Mouse (Mus musculus): Measurements from ENCODE around the gene Hsf4. TPM values are rescaled to one million over a fixed set of nuclear protein-coding genes. Genes with fewer than 3 reads are reported as not detected.

The Hsf4 gene
- polyA plus RNA-seq, 1 experiment from 2014 or later: 0.32 TPM

DNA sequence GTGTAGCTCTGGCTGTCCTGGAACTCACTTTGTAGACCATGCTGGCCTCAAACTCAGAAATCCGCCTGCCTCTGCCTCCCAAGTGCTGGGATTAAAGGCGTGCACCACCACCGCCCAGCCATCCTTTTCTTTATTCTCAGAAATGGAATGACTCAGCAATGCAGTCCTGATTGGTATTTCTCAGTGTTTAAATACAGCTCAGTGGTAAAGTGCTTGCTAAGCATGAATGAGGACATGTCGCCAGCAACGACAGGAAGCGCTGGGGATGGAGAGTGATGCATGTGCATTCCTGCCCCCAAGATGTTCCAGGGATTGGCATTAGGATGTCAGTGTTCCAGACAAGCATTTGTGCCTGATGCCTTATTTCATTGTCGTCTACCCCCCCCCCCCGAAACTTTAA is 33.8 kb downstream of the Hsf4 start:
- Histone ChIP-seq H3K27me3 (no peaks in the 10 kb centered on the region), H3K4me1 (replicated peaks) (peaks cover 31% of the 10 kb centered on the region), H3K9ac (no peak overlapping the region), H3K4me3 (no peak overlapping the region), H3K27ac (replicated peaks) (no peak overlapping the region), H3K9me3 (no peaks in the 10 kb centered on the region), H3K4me2 (no peak overlapping the region), H3K36me3 (peaks cover 77% of the 10 kb centered on the region)
- 84% methylated on average over 8 of the region's 8 CpGs for WGBS
- no peak for ATAC-seq (ENCODE audit: low read depth)

DNA sequence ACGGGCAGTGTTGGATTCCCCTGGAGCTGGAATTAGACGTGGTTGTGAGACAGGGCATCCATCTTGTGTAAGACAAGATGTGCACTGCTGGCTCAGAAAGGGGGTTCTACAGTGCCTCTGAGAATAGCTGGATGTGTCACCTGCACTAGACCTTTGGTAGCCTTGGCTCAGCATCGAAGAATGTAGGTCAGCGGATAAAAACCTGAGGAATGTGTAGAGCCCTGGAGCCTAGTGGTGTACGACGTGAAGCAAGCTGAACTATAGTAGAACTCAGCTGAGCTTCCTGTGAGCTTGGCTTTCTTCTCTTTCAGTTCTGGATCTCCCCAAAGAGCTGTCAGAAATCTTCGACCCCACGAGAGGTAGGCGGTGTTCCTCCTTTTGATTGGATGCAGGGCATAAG is 34.3 kb downstream of the Hsf4 start:
- ATAC-seq (ENCODE audit: low read depth): no peak
- no peaks in the 10 kb centered on the region for H3K9me3 ChIP-seq
- H3K9ac ChIP-seq: no peak overlapping the region
- H3K4me3 ChIP-seq: no peak overlapping the region
- WGBS: 83% methylated on average over 9 of the region's 9 CpGs
- no peaks in the 10 kb centered on the region for H3K27me3 ChIP-seq
- 0 out of 2 replicates have a peak overlapping the region, but pooled peaks have one; percentile 34 for H3K27ac ChIP-seq (replicated peaks)
- no peak overlapping the region for H3K4me2 ChIP-seq
- H3K4me1 ChIP-seq (replicated peaks): peaks cover 26% of the 10 kb centered on the region
- H3K36me3 ChIP-seq: peaks cover 82% of the 10 kb centered on the region

DNA sequence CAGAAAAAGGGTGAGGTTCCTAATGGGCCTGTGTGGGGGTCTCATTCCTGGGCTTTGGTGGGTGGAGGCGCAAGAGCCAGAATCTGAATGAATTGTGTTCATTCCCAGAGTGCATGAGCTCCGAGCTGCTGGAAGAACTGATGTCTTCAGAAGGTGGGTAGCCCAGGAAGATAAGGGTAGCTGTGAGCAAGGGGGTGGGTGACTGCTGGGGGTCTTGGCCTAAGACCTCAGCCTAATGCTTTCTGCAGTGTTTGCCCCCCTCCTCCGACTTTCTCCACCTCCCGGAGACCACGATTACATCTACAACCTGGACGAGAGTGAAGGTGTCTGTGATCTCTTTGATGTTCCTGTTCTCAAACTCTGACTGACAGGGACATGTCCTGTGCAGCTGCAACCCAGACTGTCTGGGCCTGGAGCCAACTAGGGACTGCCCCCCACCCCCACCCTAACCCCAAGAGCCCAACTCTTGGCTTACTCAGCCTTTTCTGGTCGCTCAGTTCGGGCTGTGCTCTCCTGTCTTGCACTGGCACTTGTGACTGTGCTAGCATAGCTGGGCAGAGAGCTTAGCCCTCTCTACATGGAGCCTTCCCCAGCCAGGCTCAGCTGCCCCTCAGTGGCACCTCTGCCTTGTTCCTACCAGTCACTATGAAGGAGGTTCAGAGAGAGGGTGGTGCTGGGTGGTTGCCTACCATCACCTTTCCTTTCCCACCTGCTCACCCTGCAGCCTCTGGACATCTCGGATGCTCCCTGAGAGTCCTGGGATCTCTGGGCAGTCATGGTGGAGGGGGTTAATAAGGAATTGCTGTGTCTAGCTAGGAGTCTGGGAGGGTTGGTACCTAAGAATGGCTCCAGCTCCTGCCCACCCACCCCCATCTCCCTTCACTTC is 35.0 kb downstream of the Hsf4 start:
- Histone ChIP-seq H3K27ac (replicated peaks) (peak overlapping the region; percentile 34), H3K9ac (no peak overlapping the region), H3K4me1 (replicated peaks) (peaks cover 22% of the 10 kb centered on the region), H3K4me2 (no peak overlapping the region), H3K4me3 (no peak overlapping the region), H3K36me3 (peaks cover 87% of the 10 kb centered on the region), H3K27me3 (no peaks in the 10 kb centered on the region), H3K9me3 (no peaks in the 10 kb centered on the region)
- WGBS: 66% methylated on average over 9 of the region's 9 CpGs
- ATAC-seq (ENCODE audit: low read depth): peak; percentile 24; the same call in 1 of the 2 replicates

DNA sequence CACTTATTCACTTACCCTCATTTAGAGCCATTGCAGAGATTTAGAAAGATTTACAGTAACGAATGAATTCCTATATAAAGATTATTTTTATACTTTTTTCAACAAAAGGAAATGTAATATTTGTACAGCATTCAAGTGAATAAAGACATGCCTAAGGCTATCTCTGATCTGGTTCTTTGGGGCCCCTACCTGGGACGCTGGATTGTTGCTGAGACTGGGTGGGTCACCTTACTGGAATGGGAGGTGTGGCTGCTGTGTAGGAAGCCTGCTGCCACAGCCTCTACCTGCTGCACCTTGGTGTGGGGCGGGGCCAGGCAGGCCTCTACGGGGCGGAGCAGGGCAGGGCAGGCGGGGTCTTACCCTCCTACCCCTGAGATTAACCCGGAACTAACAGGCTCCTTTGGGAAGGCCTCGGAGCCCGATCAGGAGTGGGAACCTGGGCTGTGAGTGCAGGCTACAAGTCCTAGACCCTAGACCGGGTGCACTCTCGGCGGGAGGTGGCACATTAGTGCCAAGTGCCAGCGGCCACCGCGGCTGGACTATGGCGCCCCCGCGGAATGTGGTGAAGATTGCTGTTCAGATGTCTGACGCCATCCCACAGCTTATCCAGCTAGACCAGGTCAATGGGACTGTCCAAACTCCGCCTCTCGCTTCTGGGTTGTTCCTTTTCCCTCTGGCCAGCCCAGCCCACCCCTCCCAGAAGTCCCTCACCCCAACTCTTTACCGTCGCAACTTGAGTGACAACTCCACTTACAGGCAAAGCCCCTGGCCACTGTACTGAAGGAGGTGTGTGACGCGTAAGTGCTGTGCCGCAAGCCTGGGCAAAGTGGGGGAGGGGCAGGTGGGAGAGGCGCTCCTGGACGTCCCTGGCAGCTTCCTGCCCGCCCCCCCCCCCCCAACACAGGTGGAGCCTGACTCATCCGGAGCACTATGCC is 35.9 kb downstream of the Hsf4 start, which contains the start of gene Elmo3:
Gene Elmo3, plus strand, starts transcription at position 391 of the 935 bp plus-strand sequence.
- peak within 1 kb of the TSS; percentile 54 for H3K9ac ChIP-seq
- H3K36me3 ChIP-seq: peaks cover 85% of the 10 kb centered on the region
- H3K27me3 ChIP-seq: no peaks in the 10 kb centered on the region
- H3K4me1 ChIP-seq (replicated peaks): peaks cover 22% of the 10 kb centered on the region
- WGBS: 11% methylated on average over 30 of the region's 30 CpGs
- H3K9me3 ChIP-seq: no peaks in the 10 kb centered on the region
- peak within 1 kb of the TSS; percentile 61 for H3K27ac ChIP-seq (replicated peaks)
- ATAC-seq (ENCODE audit: low read depth): peak; percentile 37
- peak within 1 kb of the TSS; percentile 17; the same call in 1 of the 2 replicates for H3K4me3 ChIP-seq
- H3K4me2 ChIP-seq: peak within 1 kb of the TSS; percentile 47

DNA sequence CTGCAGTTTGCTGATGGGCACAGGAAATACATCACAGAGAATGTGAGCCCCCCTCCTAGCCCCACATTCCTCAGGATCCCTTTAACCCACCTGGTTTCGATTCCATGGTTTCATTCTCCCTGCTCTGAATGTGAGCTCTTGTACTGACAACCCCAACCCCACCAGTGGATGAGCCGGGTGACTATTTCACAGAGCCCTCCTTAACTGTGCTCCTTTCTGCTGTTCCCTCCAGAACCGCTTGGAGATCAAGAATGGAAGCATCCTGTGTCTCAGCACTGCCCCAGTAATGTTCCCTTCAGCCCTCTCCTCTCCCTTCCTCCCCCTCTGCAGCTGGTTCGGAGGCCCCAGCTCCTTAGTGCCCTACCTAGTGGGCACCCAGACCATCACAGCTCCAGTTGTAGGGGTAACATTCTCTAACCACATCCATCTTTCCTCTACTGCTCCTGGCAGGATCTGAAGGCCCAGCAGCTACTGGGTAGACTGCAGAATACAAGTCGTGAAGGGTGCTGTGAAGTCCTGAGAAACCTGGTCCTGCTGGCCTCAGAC is 36.6 kb downstream of the Hsf4 start:
- 52% methylated on average over 5 of the region's 5 CpGs for WGBS
- H3K4me3 ChIP-seq: peak overlapping the region; percentile 17; the same call in 1 of the 2 replicates
- H3K9me3 ChIP-seq: no peaks in the 10 kb centered on the region
- peak overlapping the region; percentile 47 for H3K4me2 ChIP-seq
- peak; percentile 2; the same call in 1 of the 2 replicates for ATAC-seq (ENCODE audit: low read depth)
- peak overlapping the region; percentile 54 for H3K9ac ChIP-seq
- H3K36me3 ChIP-seq: peaks cover 83% of the 10 kb centered on the region
- H3K27me3 ChIP-seq: no peaks in the 10 kb centered on the region
- peak overlapping the region; percentile 61; the same call in 1 of the 2 replicates for H3K27ac ChIP-seq (replicated peaks)
- H3K4me1 ChIP-seq (replicated peaks): peaks cover 22% of the 10 kb centered on the region

DNA sequence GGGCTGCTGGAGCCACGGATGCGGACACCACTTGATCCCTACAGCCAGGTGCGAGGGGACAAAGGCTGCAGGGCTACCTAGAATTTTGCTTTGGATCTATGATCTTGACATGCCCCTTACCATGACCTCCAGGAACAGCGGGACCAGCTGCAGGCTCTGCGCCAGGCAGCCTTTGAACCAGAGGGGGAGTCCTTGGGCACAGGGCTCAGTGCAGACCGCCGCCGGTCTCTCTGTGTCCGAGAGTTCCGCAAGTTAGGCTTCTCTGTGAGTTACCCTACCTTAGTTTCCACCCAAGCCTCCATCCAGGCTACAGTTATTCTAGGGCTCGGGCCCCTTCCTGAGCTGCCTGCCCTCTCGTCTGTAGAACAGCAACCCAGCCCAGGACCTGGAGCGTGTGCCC is 38.1 kb downstream of the Hsf4 start:
- Histone ChIP-seq H3K27ac (replicated peaks) (no peak overlapping the region), H3K9me3 (no peaks in the 10 kb centered on the region), H3K27me3 (no peaks in the 10 kb centered on the region), H3K4me3 (no peak overlapping the region), H3K4me1 (replicated peaks) (peaks cover 22% of the 10 kb centered on the region), H3K36me3 (peaks cover 84% of the 10 kb centered on the region), H3K9ac (no peak overlapping the region), H3K4me2 (no peak overlapping the region)
- no peak for ATAC-seq (ENCODE audit: low read depth)
- WGBS: 93% methylated on average over 13 of the region's 13 CpGs

DNA sequence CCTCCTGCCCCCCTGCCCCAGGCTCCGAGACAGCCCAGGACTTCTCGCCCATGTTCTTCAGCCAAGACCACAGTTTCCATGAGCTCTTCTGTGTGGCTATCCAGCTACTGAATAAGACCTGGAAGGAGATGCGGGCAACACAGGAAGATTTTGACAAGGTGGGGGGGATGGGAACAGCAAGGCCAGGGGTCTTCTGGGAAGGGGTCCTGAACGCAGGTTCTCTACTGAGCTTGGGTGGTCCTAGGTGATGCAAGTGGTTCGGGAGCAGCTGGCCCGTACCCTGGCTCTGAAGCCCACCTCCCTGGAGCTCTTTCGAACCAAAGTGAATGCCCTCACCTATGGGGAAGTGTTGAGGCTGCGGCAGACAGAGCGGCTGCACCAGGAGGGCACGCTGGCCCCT is 38.8 kb downstream of the Hsf4 start:
- no peaks in the 10 kb centered on the region for H3K27me3 ChIP-seq
- H3K4me3 ChIP-seq: no peak overlapping the region
- no peak overlapping the region for H3K4me2 ChIP-seq
- 97% methylated on average over 10 of the region's 10 CpGs for WGBS
- no peak for ATAC-seq (ENCODE audit: low read depth)
- H3K4me1 ChIP-seq (replicated peaks): peaks cover 22% of the 10 kb centered on the region
- H3K9ac ChIP-seq: no peak overlapping the region
- H3K36me3 ChIP-seq: peaks cover 84% of the 10 kb centered on the region
- no peak overlapping the region for H3K27ac ChIP-seq (replicated peaks)
- no peaks in the 10 kb centered on the region for H3K9me3 ChIP-seq

DNA sequence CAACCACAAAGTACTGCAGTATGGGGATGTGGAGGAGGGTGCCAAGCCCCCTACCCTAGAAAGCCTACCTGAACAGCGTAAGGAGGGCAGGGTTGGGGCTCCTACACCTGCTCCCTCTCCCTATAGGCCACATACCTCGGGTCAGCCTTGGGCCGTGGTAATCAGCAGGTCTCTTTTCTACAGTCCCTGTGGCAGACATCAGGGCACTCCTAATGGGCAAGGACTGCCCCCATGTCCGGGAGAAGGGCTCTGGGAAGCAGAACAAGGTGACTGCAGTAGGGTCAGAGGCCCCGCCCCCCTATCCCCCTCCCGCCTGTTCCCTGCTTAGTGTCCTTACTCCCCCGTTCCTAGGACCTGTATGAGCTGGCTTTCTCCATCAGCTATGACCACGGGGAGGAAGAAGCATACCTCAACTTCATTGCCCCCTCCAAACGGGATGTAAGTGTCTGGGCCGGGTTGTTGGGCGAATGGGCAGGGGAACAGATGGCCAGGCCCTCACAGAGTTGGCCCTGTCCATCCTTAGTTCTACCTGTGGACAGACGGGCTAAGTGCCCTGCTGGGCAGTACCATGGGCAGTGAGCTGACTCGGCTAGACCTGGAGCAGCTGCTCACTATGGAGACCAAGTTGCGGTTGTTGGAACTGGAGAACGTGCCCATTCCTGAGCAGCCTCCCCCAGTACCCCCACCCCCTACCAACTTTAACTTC is 39.7 kb downstream of the Hsf4 start:
- WGBS: 82% methylated on average over 15 of the region's 15 CpGs
- no peak overlapping the region for H3K4me2 ChIP-seq
- no peaks in the 10 kb centered on the region for H3K27me3 ChIP-seq
- H3K27ac ChIP-seq (replicated peaks): no peak overlapping the region
- H3K4me3 ChIP-seq: no peak overlapping the region
- H3K9ac ChIP-seq: no peak overlapping the region
- no peak for ATAC-seq (ENCODE audit: low read depth)
- peaks cover 21% of the 10 kb centered on the region for H3K4me1 ChIP-seq (replicated peaks)
- no peaks in the 10 kb centered on the region for H3K9me3 ChIP-seq
- peaks cover 84% of the 10 kb centered on the region for H3K36me3 ChIP-seq

DNA sequence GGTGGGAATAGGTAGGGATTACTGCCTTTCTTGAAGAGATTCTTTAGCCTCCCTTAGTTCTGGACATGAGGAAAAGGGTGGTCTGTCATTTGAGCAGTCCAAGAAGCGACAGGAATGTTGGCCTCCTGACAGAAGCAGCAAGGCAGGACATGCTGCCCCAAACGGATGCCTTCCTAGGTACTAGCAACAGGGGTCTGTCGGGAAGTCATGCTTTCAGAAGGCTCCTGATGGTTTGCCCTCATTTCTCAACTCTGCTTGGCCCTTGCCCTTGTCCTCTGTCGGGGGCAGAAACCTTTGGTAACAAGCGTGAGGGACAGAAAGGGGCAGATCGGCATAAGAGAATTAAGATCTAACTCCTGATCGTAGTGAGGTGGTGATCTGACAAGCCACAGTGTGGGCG is 40.5 kb downstream of the Hsf4 start:
- Histone ChIP-seq H3K9ac (no peak overlapping the region), H3K27ac (replicated peaks) (no peak overlapping the region), H3K4me3 (no peak overlapping the region), H3K4me1 (replicated peaks) (peaks cover 14% of the 10 kb centered on the region), H3K36me3 (peaks cover 86% of the 10 kb centered on the region), H3K9me3 (no peaks in the 10 kb centered on the region), H3K27me3 (no peaks in the 10 kb centered on the region), H3K4me2 (no peak overlapping the region)
- WGBS: 92% methylated on average over 8 of the region's 8 CpGs
- no peak for ATAC-seq (ENCODE audit: low read depth)

DNA sequence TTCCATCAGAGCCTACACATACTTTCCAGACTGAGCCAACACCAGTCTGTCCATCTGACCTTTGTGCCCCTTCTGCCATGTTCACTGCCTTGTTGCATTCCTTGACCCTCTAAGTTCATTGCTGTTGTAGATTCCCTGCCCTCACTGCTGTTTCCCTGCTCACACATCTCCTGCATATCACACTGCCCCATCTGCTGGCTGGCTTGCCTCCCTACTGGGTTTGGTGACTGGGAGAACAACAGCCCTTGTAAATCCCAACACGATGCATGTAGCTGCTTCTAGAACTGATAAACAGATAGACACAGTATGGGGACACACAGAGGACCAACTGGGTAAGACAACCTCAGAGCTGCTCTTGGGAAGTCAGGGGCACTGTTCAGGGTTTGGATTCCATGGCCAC is 42.1 kb downstream of the Hsf4 start:
- Histone ChIP-seq H3K9ac (no peak overlapping the region), H3K36me3 (peaks cover 96% of the 10 kb centered on the region), H3K9me3 (no peaks in the 10 kb centered on the region), H3K4me2 (no peak overlapping the region), H3K4me3 (no peak overlapping the region), H3K27ac (replicated peaks) (no peak overlapping the region), H3K27me3 (no peaks in the 10 kb centered on the region), H3K4me1 (replicated peaks) (no peaks in the 10 kb centered on the region)
- 96% methylated on average over 1 of the region's 1 CpGs for whole genome bisulfite sequencing
- ATAC-seq (ENCODE audit: low read depth): no peak

DNA sequence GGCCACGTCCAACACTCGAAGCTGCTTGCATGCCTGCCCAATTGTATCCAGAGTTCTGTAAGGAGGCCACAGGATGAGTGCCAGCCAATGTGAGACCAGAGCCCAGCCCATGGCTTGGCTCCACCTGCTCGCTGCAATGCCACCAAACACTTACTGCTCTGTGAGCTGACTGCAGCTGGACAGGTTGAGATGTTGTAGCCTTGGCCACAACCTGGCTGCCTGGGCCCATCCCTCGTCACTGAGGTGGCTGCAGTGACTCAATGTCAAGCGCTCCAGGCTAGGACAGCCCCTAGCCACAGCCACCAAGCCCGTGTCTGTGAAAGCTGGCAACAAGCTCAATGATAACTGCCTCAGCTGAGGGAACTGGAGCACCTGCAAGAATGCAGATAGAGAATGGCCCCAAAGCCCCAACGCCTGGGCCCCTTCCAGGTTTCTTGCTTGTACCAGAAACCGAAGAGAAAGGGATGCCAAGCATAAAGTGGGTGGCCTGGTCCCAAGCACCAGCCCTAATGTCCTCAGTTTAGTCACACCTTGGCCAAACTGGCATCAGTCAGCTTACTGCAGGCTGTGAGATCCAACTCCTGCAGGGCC is 43.4 kb downstream of the Hsf4 start:
- no peaks in the 10 kb centered on the region for H3K4me1 ChIP-seq (replicated peaks)
- H3K36me3 ChIP-seq: peaks cover 93% of the 10 kb centered on the region
- H3K4me3 ChIP-seq: no peak overlapping the region
- no peak overlapping the region for H3K27ac ChIP-seq (replicated peaks)
- H3K4me2 ChIP-seq: no peak overlapping the region
- H3K9me3 ChIP-seq: no peaks in the 10 kb centered on the region
- no peak for ATAC-seq (ENCODE audit: low read depth)
- WGBS: 88% methylated on average over 8 of the region's 8 CpGs
- H3K9ac ChIP-seq: no peak overlapping the region
- no peaks in the 10 kb centered on the region for H3K27me3 ChIP-seq
